Mouse (Mus musculus) ES-E14 (cell line): Measurements from ENCODE around the gene Chn1.

Experiments
- HCFC1 ChIP-seq: IDR thresholded peaks from 2 replicates; pipeline ENCODE4 v1.6.1; 2012; ENCODE audit warnings: low read length, inconsistent platforms, borderline replicate concordance; ENCODE audit not compliant: insufficient read depth
- MAFK ChIP-seq: IDR thresholded peaks from 2 replicates; pipeline ENCODE4 v1.6.1; 2014; ENCODE audit warnings: mild to moderate bottlenecking, low read depth, low read length, inconsistent platforms; ENCODE audit not compliant: insufficient read depth

- TF ChIP-seq HCFC1 (no peak), MAFK (no peak)
Observed at GRCm38 (mm10) chr2:73776936-73777335, 1.8 kb upstream of the Chn1 start.
